Mouse (Mus musculus) stomach, embryonic 14.5 days (tissue): ENCODE results near the gene Ghr. TPM values are rescaled to one million over a fixed set of nuclear protein-coding genes. Genes with fewer than 3 reads are reported as not detected.

ENCODE experiments used
- ATAC-seq: fragments of 200-750 bp; cut with Nextera tagmentation; 2 replicates; pipeline ENCODE4 v1.8.0; 2017; ENCODE audit warnings: low read depth, moderate TSS enrichment; ENCODE audit not compliant: insufficient number of reproducible peaks, insufficient read depth, low FRiP score
- H3K27ac ChIP-seq: fragments of 300-500 bp; sonication (generic); 2 replicates; pipeline ENCODE4 v1.5.1; 2014; ENCODE audit warnings: mild to moderate bottlenecking, low read length, moderate library complexity, mixed read lengths
- H3K27me3 ChIP-seq: fragments of 300-500 bp; sonication (generic); 2 replicates; pipeline ENCODE4 v1.6.1; 2014; ENCODE audit warnings: low read length, control low read depth, mixed read lengths; ENCODE audit not compliant: control insufficient read depth, insufficient read depth
- H3K36me3 ChIP-seq: fragments of 300-500 bp; sonication (generic); 2 replicates; pipeline ENCODE4 v1.6.1; 2014; ENCODE audit warnings: mild to moderate bottlenecking, control low read depth, low read length, moderate library complexity, mixed read lengths; ENCODE audit not compliant: control insufficient read depth, insufficient read depth
- H3K4me1 ChIP-seq: fragments of 300-500 bp; sonication (generic); 2 replicates; pipeline ENCODE4 v1.6.1; 2014; ENCODE audit warnings: low read length, control low read depth, mixed read lengths; ENCODE audit not compliant: control insufficient read depth, insufficient read depth
- H3K4me2 ChIP-seq: fragments of 300-500 bp; sonication (generic); replicated peaks from 2 replicates; pipeline ENCODE4 v1.6.1; 2014; ENCODE audit warnings: low read depth, low read length, control low read depth
- H3K4me3 ChIP-seq: fragments of 300-500 bp; sonication (generic); 2 replicates; pipeline ENCODE4 v1.5.1; 2014; ENCODE audit warnings: low read depth, low read length, control low read depth
- H3K9ac ChIP-seq: fragments of 300-500 bp; sonication (generic); replicated peaks from 2 replicates; pipeline ENCODE4 v1.6.1; 2014; ENCODE audit warnings: low read depth, mild to moderate bottlenecking, control low read depth, low read length, moderate library complexity, mixed read lengths
- H3K9me3 ChIP-seq: fragments of 300-500 bp; sonication (generic); 2 replicates; pipeline ENCODE4 v1.6.1; 2016; ENCODE audit warnings: low read depth, low read length, control low read depth; ENCODE audit not compliant: control insufficient read depth
- WGBS: fragments of 180-500 bp; shearing (Covaris S2); extraction: QIAGEN DNeasy Blood & Tissue Kit; methylation state at CpG from one replicate; pipeline ENCODE4 v1.1.7; 2014; 5-methylcytosine and 5-hydroxymethylcytosine counted together
- polyA plus RNA-seq: library from polyadenylated mRNA; unstranded; fragments of >200 nt; fragmentation: Nextera tagmentation; extraction: Ambion mirVana; gene quantifications from 2 replicates; pipeline ENCODE4 v1.2.1, GENCODE M21; 2014

The Ghr gene
- polyA plus RNA-seq, 1 experiment from 2014 or later: 149 TPM

- Histone ChIP-seq H3K36me3 (0 out of 2 replicates have a peak, but pooled peaks cover 4% of the 10 kb centered on the region), H3K4me3 (no peak overlapping the region), H3K9ac (no peak overlapping the region), H3K4me1 (peaks cover 9% of the 10 kb centered on the region; the same call in 1 of the 2 replicates), H3K9me3 (no peaks in the 10 kb centered on the region), H3K4me2 (no peak overlapping the region), H3K27ac (no peak overlapping the region), H3K27me3 (no peaks in the 10 kb centered on the region)
- ATAC-seq: no peak
- WGBS: 68% methylated on average over 3 of the region's 3 CpGs
Measured at GRCm38 (mm10) chr15:3509089-3509488, 74.2 kb downstream of the Ghr start.

GRCm38 (mm10) chr15:3507329-3507728 lies 76.0 kb downstream of the Ghr start:
- 0 out of 2 replicates have a peak, but pooled peaks cover 4% of the 10 kb centered on the region for H3K36me3 ChIP-seq
- no peak for ATAC-seq
- H3K9ac ChIP-seq: no peak overlapping the region
- no peaks in the 10 kb centered on the region for H3K27me3 ChIP-seq
- H3K4me2 ChIP-seq: no peak overlapping the region
- WGBS: 93% methylated on average over 2 of the region's 2 CpGs
- no peaks in the 10 kb centered on the region for H3K9me3 ChIP-seq
- H3K4me1 ChIP-seq: peaks cover 9% of the 10 kb centered on the region; the same call in 1 of the 2 replicates
- no peak overlapping the region for H3K4me3 ChIP-seq
- no peak overlapping the region for H3K27ac ChIP-seq

GRCm38 (mm10) chr15:3504700-3505099 lies 78.6 kb downstream of the Ghr start:
- 78% methylated on average over 5 of the region's 5 CpGs for WGBS
- Histone ChIP-seq H3K36me3 (0 out of 2 replicates have a peak, but pooled peaks cover 4% of the 10 kb centered on the region), H3K27ac (no peak overlapping the region), H3K4me2 (no peak overlapping the region), H3K4me3 (no peak overlapping the region), H3K9ac (no peak overlapping the region), H3K4me1 (0 out of 2 replicates have a peak, but pooled peaks cover 2% of the 10 kb centered on the region), H3K27me3 (no peaks in the 10 kb centered on the region), H3K9me3 (no peaks in the 10 kb centered on the region)
- ATAC-seq: no peak

- Histone ChIP-seq H3K9me3 (no peaks in the 10 kb centered on the region), H3K4me1 (no peaks in the 10 kb centered on the region), H3K27ac (no peak overlapping the region), H3K4me2 (no peak overlapping the region), H3K4me3 (no peak overlapping the region), H3K36me3 (0 out of 2 replicates have a peak, but pooled peaks cover 4% of the 10 kb centered on the region), H3K27me3 (no peaks in the 10 kb centered on the region), H3K9ac (no peak overlapping the region)
- WGBS: 65% methylated on average over 3 of the region's 3 CpGs
- ATAC-seq: no peak
Measured at GRCm38 (mm10) chr15:3501683-3502082, 81.6 kb downstream of the Ghr start.

- H3K27ac ChIP-seq: no peak overlapping the region
- H3K9me3 ChIP-seq: no peaks in the 10 kb centered on the region
- no peak overlapping the region for H3K9ac ChIP-seq
- ATAC-seq: no peak
- no peaks in the 10 kb centered on the region for H3K27me3 ChIP-seq
- WGBS: 73% methylated on average over 1 of the region's 1 CpGs
- no peaks in the 10 kb centered on the region for H3K4me1 ChIP-seq
- H3K4me3 ChIP-seq: no peak overlapping the region
- H3K4me2 ChIP-seq: no peak overlapping the region
- no peaks in the 10 kb centered on the region for H3K36me3 ChIP-seq
Measured at GRCm38 (mm10) chr15:3499020-3499419, 84.3 kb downstream of the Ghr start.

GRCm38 (mm10) chr15:3497946-3498580 lies 85.2 kb downstream of the Ghr start:
- no peak overlapping the region for H3K9ac ChIP-seq
- no peaks in the 10 kb centered on the region for H3K36me3 ChIP-seq
- no peaks in the 10 kb centered on the region for H3K4me1 ChIP-seq
- H3K27me3 ChIP-seq: no peaks in the 10 kb centered on the region
- no peaks in the 10 kb centered on the region for H3K9me3 ChIP-seq
- no peak overlapping the region for H3K4me3 ChIP-seq
- H3K4me2 ChIP-seq: no peak overlapping the region
- WGBS: 82% methylated on average over 9 of the region's 9 CpGs
- ATAC-seq: no peak
- H3K27ac ChIP-seq: no peak overlapping the region

GRCm38 (mm10) chr15:3490868-3491267 lies 92.4 kb downstream of the Ghr start:
- no peak overlapping the region for H3K27ac ChIP-seq

GRCm38 (mm10) chr15:3490011-3490410 lies 93.3 kb downstream of the Ghr start:
- Histone ChIP-seq H3K9ac (no peak overlapping the region), H3K9me3 (no peaks in the 10 kb centered on the region), H3K27ac (no peak overlapping the region), H3K4me2 (no peak overlapping the region), H3K36me3 (no peaks in the 10 kb centered on the region), H3K27me3 (no peaks in the 10 kb centered on the region), H3K4me1 (peaks cover 5% of the 10 kb centered on the region; the same call in 1 of the 2 replicates), H3K4me3 (no peak overlapping the region)
- WGBS: 91% methylated on average over 2 of the region's 2 CpGs
- ATAC-seq: no peak

More at GRCm38 (mm10) chr15:3490868-3491267, 92.4 kb downstream of the Ghr start:
- Histone ChIP-seq H3K4me3 (no peak overlapping the region), H3K4me1 (peaks cover 5% of the 10 kb centered on the region; the same call in 1 of the 2 replicates), H3K27me3 (no peaks in the 10 kb centered on the region), H3K9ac (no peak overlapping the region), H3K4me2 (no peak overlapping the region), H3K36me3 (no peaks in the 10 kb centered on the region), H3K9me3 (no peaks in the 10 kb centered on the region)
- ATAC-seq: no peak
- WGBS: 82% methylated on average over 3 of the region's 3 CpGs

GRCm38 (mm10) chr15:3489180-3489579 lies 94.1 kb downstream of the Ghr start:
- Histone ChIP-seq H3K4me3 (no peak overlapping the region), H3K27ac (no peak overlapping the region), H3K4me2 (no peak overlapping the region), H3K36me3 (no peaks in the 10 kb centered on the region), H3K27me3 (no peaks in the 10 kb centered on the region), H3K4me1 (peaks cover 5% of the 10 kb centered on the region; the same call in 1 of the 2 replicates), H3K9me3 (no peaks in the 10 kb centered on the region), H3K9ac (no peak overlapping the region)
- ATAC-seq: peak; percentile 58; the same call in 1 of the 2 replicates
